Mouse (Mus musculus): ENCODE measurements at regions not wholly inside any gene's neighbourhood (a gene's known extent, or its start where the extent isn't known, plus 50 kb on each side); places are given as distances from the start of the nearest gene placed in this dataset.

DNA sequence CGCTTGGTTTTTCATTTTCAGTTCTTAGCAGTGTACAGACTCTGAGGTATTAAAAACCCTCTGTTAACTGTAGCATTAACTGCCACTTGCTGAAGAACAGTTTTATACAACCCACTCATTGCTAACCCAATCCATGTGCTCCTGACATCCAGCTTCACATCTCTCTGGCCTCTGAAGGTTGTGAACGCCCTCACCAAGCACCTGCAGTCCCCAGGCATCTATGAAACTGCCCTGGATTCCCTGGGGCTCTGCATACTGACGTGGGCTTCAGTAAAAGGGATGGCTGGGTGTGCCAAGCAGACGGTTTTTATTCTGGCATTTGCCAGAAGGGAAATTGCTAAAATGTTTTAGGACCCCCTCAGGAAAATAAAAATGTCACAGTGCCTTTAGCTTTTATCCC, 2232.2 kb upstream of the Gm7489 start:
- no peak for TF ChIP-seq CTCF (IDR thresholded peaks at IDR 0.05; ENCODE audit: low read depth, low read length)
- no peak for TF ChIP-seq TAL1 (conservative IDR thresholded peaks at IDR 0.05; ENCODE audit: low read depth, low read length)
- no peak for TF ChIP-seq GATA1 (IDR thresholded peaks at IDR 0.05; ENCODE audit: borderline replicate concordance, low read length)
